Mouse (Mus musculus) intestine, embryonic 14.5 days (tissue): ENCODE data around the gene Gfy. TPM values are rescaled to one million over a fixed set of nuclear protein-coding genes. Genes with fewer than 3 reads are reported as not detected.
"Not testable (repeated sequence)": the region's sequence is repeated elsewhere in the genome, so short reads cannot be mapped to it uniquely, and the experiment has no call there.

Experiments used
- ATAC-seq: fragments of 200-750 bp; cut with Nextera tagmentation; replicated peaks from 2 replicates; pipeline ENCODE4 v1.8.0; 2017; ENCODE audit warnings: low read depth, moderate number of reproducible peaks, moderate TSS enrichment, moderate library complexity; ENCODE audit not compliant: low FRiP score, low TSS enrichment
- DNase-seq: peaks from one replicate; pipeline ENCODE4 v3.0.0-alpha.2; 2018; ENCODE audit warnings: low spot score
- H3K27ac ChIP-seq: fragments of 300-500 bp; sonication (generic); 2 replicates; pipeline ENCODE4 v1.5.1; 2014; ENCODE audit warnings: low read depth, mild to moderate bottlenecking, control low read depth
- H3K27me3 ChIP-seq: fragments of 300-500 bp; sonication (generic); replicated peaks from 2 replicates; pipeline ENCODE4 v1.6.1; 2014; ENCODE audit warnings: low read length, control low read depth; ENCODE audit not compliant: control insufficient read depth, insufficient read depth
- H3K36me3 ChIP-seq: fragments of 300-500 bp; sonication (generic); 2 replicates; pipeline ENCODE4 v1.6.1; 2014; ENCODE audit warnings: low read length, control low read depth; ENCODE audit not compliant: control insufficient read depth, insufficient read depth
- H3K4me1 ChIP-seq: fragments of 300-500 bp; sonication (generic); replicated peaks from 2 replicates; pipeline ENCODE4 v1.6.1; 2014; ENCODE audit warnings: low read length, control low read depth, mixed read lengths; ENCODE audit not compliant: control insufficient read depth, insufficient read depth
- H3K4me2 ChIP-seq: fragments of 300-500 bp; sonication (generic); 2 replicates; pipeline ENCODE4 v1.6.1; 2014; ENCODE audit warnings: low read length
- H3K4me3 ChIP-seq: fragments of 300-500 bp; sonication (generic); 2 replicates; pipeline ENCODE4 v1.5.1; 2014; ENCODE audit warnings: low read depth, low read length, control low read depth, mixed read lengths
- H3K9ac ChIP-seq: fragments of 300-500 bp; sonication (generic); 2 replicates; pipeline ENCODE4 v1.6.1; 2014; ENCODE audit warnings: mild to moderate bottlenecking, low read length
- H3K9me3 ChIP-seq: fragments of 300-500 bp; sonication (generic); 2 replicates; pipeline ENCODE4 v1.6.1; 2016; ENCODE audit warnings: low read length, control low read depth; ENCODE audit not compliant: control insufficient read depth
- WGBS: fragments of 180-500 bp; shearing (Covaris S2); extraction: QIAGEN DNeasy Blood & Tissue Kit; methylation state at CpG from one replicate; pipeline ENCODE4 v1.1.7; 2014; 5-methylcytosine and 5-hydroxymethylcytosine counted together
- polyA plus RNA-seq: library from polyadenylated mRNA; unstranded; fragments of >200 nt; fragmentation: Nextera tagmentation; extraction: Ambion mirVana; gene quantifications from 2 replicates; pipeline ENCODE4 v1.2.1, GENCODE M21; 2014

The Gfy gene
- polyA plus RNA-seq, 1 experiment from 2014 or later = not detected

- ATAC-seq = no peak
- Histone ChIP-seq H3K27ac (peak overlapping the region; percentile 96), H3K4me3 (peak overlapping the region; percentile 75), H3K27me3 (no peaks in the 10 kb centered on the region), H3K4me2 (peak overlapping the region; percentile 70), H3K36me3 (peaks cover 13% of the 10 kb centered on the region), H3K9ac (peak overlapping the region; percentile 90), H3K9me3 (no peaks in the 10 kb centered on the region), H3K4me1 (peaks cover 11% of the 10 kb centered on the region; the same call in 1 of the 2 replicates)
- WGBS = 2% methylated on average over 5 of the region's 5 CpGs
- no peak for DNase-seq
These were observed 25.8 kb downstream of the Gfy start for GRCm38 (mm10) chr7:45153586-45153985.

GRCm38 (mm10) chr7:45153052-45153451 is 26.3 kb downstream of the Gfy start:
- Histone ChIP-seq H3K4me3 (peak overlapping the region; percentile 75; the same call in 1 of the 2 replicates), H3K4me1 (peaks cover 11% of the 10 kb centered on the region; the same call in 1 of the 2 replicates), H3K4me2 (peak overlapping the region; percentile 70), H3K36me3 (peaks cover 16% of the 10 kb centered on the region; the same call in 1 of the 2 replicates)
- not testable (repeated sequence) for ATAC-seq, H3K27me3 ChIP-seq, H3K9me3 ChIP-seq, DNase-seq, H3K27ac ChIP-seq, H3K9ac ChIP-seq
- 92% methylated on average over 2 of the region's 2 CpGs for WGBS

GRCm38 (mm10) chr7:45151303-45151702 is 28.1 kb downstream of the Gfy start:
- Histone ChIP-seq H3K4me2 (no peak overlapping the region), H3K9me3 (no peaks in the 10 kb centered on the region), H3K9ac (no peak overlapping the region), H3K36me3 (peaks cover 21% of the 10 kb centered on the region), H3K27me3 (no peaks in the 10 kb centered on the region), H3K4me1 (peaks cover 11% of the 10 kb centered on the region; the same call in 1 of the 2 replicates), H3K4me3 (no peak overlapping the region), H3K27ac (peak overlapping the region; percentile 79)
- ATAC-seq (no peak), DNase-seq (no peak)
- WGBS = 34% methylated on average over 11 of the region's 11 CpGs

- H3K36me3 ChIP-seq = peaks cover 31% of the 10 kb centered on the region
- no peaks in the 10 kb centered on the region for H3K9me3 ChIP-seq
- no peak for ATAC-seq
- H3K4me1 ChIP-seq = peaks cover 9% of the 10 kb centered on the region; the same call in 1 of the 2 replicates
- DNase-seq = no peak
- H3K27me3 ChIP-seq = no peaks in the 10 kb centered on the region
- no peak overlapping the region for H3K4me3 ChIP-seq
- H3K9ac ChIP-seq = no peak overlapping the region
- WGBS = 52% methylated on average over 4 of the region's 4 CpGs
- H3K4me2 ChIP-seq = no peak overlapping the region
- H3K27ac ChIP-seq = peak overlapping the region; percentile 79
These were observed 29.0 kb downstream of the Gfy start for GRCm38 (mm10) chr7:45150321-45150720.

- no peak overlapping the region for H3K4me2 ChIP-seq
- no peak overlapping the region for H3K4me3 ChIP-seq
- peaks cover 38% of the 10 kb centered on the region for H3K36me3 ChIP-seq
- no peak overlapping the region for H3K9ac ChIP-seq
- H3K27me3 ChIP-seq = no peaks in the 10 kb centered on the region
- 64% methylated on average over 6 of the region's 6 CpGs for WGBS
- ATAC-seq = no peak
- H3K27ac ChIP-seq = peak overlapping the region; percentile 79; the same call in 1 of the 2 replicates
- H3K4me1 ChIP-seq = peaks cover 3% of the 10 kb centered on the region; the same call in 1 of the 2 replicates
- DNase-seq = no peak
- no peaks in the 10 kb centered on the region for H3K9me3 ChIP-seq
These were observed 29.8 kb downstream of the Gfy start for GRCm38 (mm10) chr7:45149545-45149944.

GRCm38 (mm10) chr7:45148534-45149098 is 30.8 kb downstream of the Gfy start:
- H3K27ac ChIP-seq = peak overlapping the region; percentile 25; the same call in 1 of the 2 replicates
- WGBS = 49% methylated on average over 4 of the region's 4 CpGs
- H3K4me2 ChIP-seq = no peak overlapping the region
- no peak overlapping the region for H3K9ac ChIP-seq
- no peak overlapping the region for H3K4me3 ChIP-seq
- no peaks in the 10 kb centered on the region for H3K27me3 ChIP-seq
- DNase-seq (no peak), ATAC-seq (no peak)
- H3K36me3 ChIP-seq = peaks cover 48% of the 10 kb centered on the region
- H3K4me1 ChIP-seq = peaks cover 3% of the 10 kb centered on the region; the same call in 1 of the 2 replicates
- no peaks in the 10 kb centered on the region for H3K9me3 ChIP-seq

- H3K27ac ChIP-seq = no peak overlapping the region
- no peak overlapping the region for H3K4me3 ChIP-seq
- H3K4me2 ChIP-seq = no peak overlapping the region
- no peaks in the 10 kb centered on the region for H3K27me3 ChIP-seq
- ATAC-seq (no peak), DNase-seq (no peak)
- peaks cover 53% of the 10 kb centered on the region for H3K36me3 ChIP-seq
- 76% methylated on average over 11 of the region's 11 CpGs for WGBS
- H3K9me3 ChIP-seq = no peaks in the 10 kb centered on the region
- H3K9ac ChIP-seq = no peak overlapping the region
- H3K4me1 ChIP-seq = peaks cover 3% of the 10 kb centered on the region; the same call in 1 of the 2 replicates
These were observed 31.5 kb downstream of the Gfy start for GRCm38 (mm10) chr7:45147899-45148298.

- no peak overlapping the region for H3K9ac ChIP-seq
These were observed 32.1 kb downstream of the Gfy start for GRCm38 (mm10) chr7:45147267-45147666.

GRCm38 (mm10) chr7:45145460-45145859 is 33.9 kb downstream of the Gfy start:
- Histone ChIP-seq H3K4me3 (no peak overlapping the region), H3K4me2 (no peak overlapping the region), H3K36me3 (peaks cover 63% of the 10 kb centered on the region), H3K9me3 (no peaks in the 10 kb centered on the region), H3K27me3 (no peaks in the 10 kb centered on the region), H3K9ac (no peak overlapping the region), H3K27ac (no peak overlapping the region), H3K4me1 (no peaks in the 10 kb centered on the region)
- 88% methylated on average over 8 of the region's 8 CpGs for WGBS
- DNase-seq (no peak), ATAC-seq (no peak)

More at GRCm38 (mm10) chr7:45147267-45147666, 32.1 kb downstream of the Gfy start:
- H3K27ac ChIP-seq = no peak overlapping the region
- peaks cover 53% of the 10 kb centered on the region for H3K36me3 ChIP-seq
- ATAC-seq (no peak), DNase-seq (no peak)
- no peaks in the 10 kb centered on the region for H3K27me3 ChIP-seq
- no peak overlapping the region for H3K4me2 ChIP-seq
- WGBS = 95% methylated on average over 11 of the region's 11 CpGs
- H3K4me3 ChIP-seq = no peak overlapping the region
- no peaks in the 10 kb centered on the region for H3K9me3 ChIP-seq
- peaks cover 3% of the 10 kb centered on the region; the same call in 1 of the 2 replicates for H3K4me1 ChIP-seq
